Comparison of ENCODE assay signal across 17 mouse cellular contexts in genomic region chr1:84418511-84418910, GRCm38 (mm10). TPM values are rescaled to one million over a fixed set of nuclear protein-coding genes. Genes with fewer than 3 reads are reported as not detected.
A peak's percentile ranks its signal among the peaks of the same experiment; 100 is the strongest.
DNase-seq lines count a peak whose midpoint lies in the region; ATAC-seq and TF ChIP-seq lines count a peak whose summit lies in the region.
"Had no signal": no experiment of that assay in that cellular context is flagged by ENCODE, and none has a peak within 500 bp of the region (broad histone marks: within the 10 kb centered on the region; RNA-seq: fewer than 3 reads in every experiment).

No protein-coding gene starts in this region.

- no peak overlapping the region for H3K9ac ChIP-seq in midbrain, embryonic 13.5 days (replicated peaks)
- no peak overlapping the region for H3K9ac ChIP-seq in midbrain, postnatal 0 days (replicated peaks; ENCODE audit: low read length, poor library complexity, severe bottlenecking)
- H3K9ac ChIP-seq in midbrain, embryonic 15.5 days, result no peak overlapping the region
- H3K9ac ChIP-seq: heart, embryonic 12.5 days; intestine, embryonic 15.5 days; liver, embryonic 14.5 days had no signal

- peak overlapping the region; percentile 13 for H3K27ac ChIP-seq in gastrocnemius, adult 2 months
- H3K27ac ChIP-seq in midbrain, embryonic 13.5 days, result no peak overlapping the region
- H3K27ac ChIP-seq in midbrain, postnatal 0 days (ENCODE audit: low read depth, low read length), result no peak overlapping the region
- no peak overlapping the region for H3K27ac ChIP-seq in midbrain, embryonic 15.5 days
- H3K27ac ChIP-seq: embryonic facial prominence, embryonic 10.5 days; intestine, embryonic 15.5 days; liver, embryonic 14.5 days; stomach, postnatal 0 days had no signal

- H3K4me2 ChIP-seq in midbrain, embryonic 13.5 days (replicated peaks), result no peak overlapping the region
- no peak overlapping the region for H3K4me2 ChIP-seq in midbrain, postnatal 0 days (ENCODE audit: low read depth, low read length, poor library complexity, severe bottlenecking)
- H3K4me2 ChIP-seq in midbrain, embryonic 15.5 days, result no peak overlapping the region
- H3K4me2 ChIP-seq: heart, embryonic 12.5 days; intestine, embryonic 15.5 days had no signal

- intact Hi-C loops in gastrocnemius, adult 2 months (cut with DNase I), result no loop called here

- peaks cover 3% of the 10 kb centered on the region; the same call in 1 of the 2 replicates for H3K36me3 ChIP-seq in midbrain, embryonic 13.5 days
- H3K36me3 ChIP-seq in midbrain, postnatal 0 days (ENCODE audit: insufficient read depth, low read length), result no peaks in the 10 kb centered on the region
- H3K36me3 ChIP-seq in midbrain, embryonic 15.5 days (replicated peaks), result no peaks in the 10 kb centered on the region
- H3K36me3 ChIP-seq: embryonic facial prominence, embryonic 10.5 days; heart, embryonic 12.5 days; intestine, embryonic 15.5 days had no signal

- no peaks in the 10 kb centered on the region for H3K9me3 ChIP-seq in midbrain, embryonic 13.5 days
- no peaks in the 10 kb centered on the region for H3K9me3 ChIP-seq in midbrain, postnatal 0 days (ENCODE audit: low read length)
- no peaks in the 10 kb centered on the region for H3K9me3 ChIP-seq in midbrain, embryonic 15.5 days
- H3K9me3 ChIP-seq: embryonic facial prominence, embryonic 10.5 days; heart, embryonic 12.5 days; intestine, embryonic 15.5 days had no signal

- peaks cover 19% of the 10 kb centered on the region for H3K4me1 ChIP-seq in midbrain, embryonic 13.5 days (replicated peaks)
- no peaks in the 10 kb centered on the region for H3K4me1 ChIP-seq in midbrain, postnatal 0 days (ENCODE audit: insufficient read depth, low read length)
- H3K4me1 ChIP-seq in midbrain, embryonic 15.5 days, result no peaks in the 10 kb centered on the region
- H3K4me1 ChIP-seq: embryonic facial prominence, embryonic 10.5 days; intestine, embryonic 15.5 days had no signal

- no peak overlapping the region for H3K4me3 ChIP-seq in gastrocnemius, adult 2 months
- H3K4me3 ChIP-seq in midbrain, embryonic 13.5 days (replicated peaks), result no peak overlapping the region
- no peak overlapping the region for H3K4me3 ChIP-seq in midbrain, postnatal 0 days (ENCODE audit: low read depth, low read length)
- no peak overlapping the region for H3K4me3 ChIP-seq in midbrain, embryonic 15.5 days
- H3K4me3 ChIP-seq: embryonic facial prominence, embryonic 10.5 days; heart, embryonic 12.5 days; intestine, embryonic 15.5 days; myocyte had no signal

- 35% methylated on average over 9 of the region's 9 CpGs for WGBS in midbrain, embryonic 13.5 days
- WGBS in midbrain, postnatal 0 days, result 31% methylated on average over 9 of the region's 9 CpGs
- 40% methylated on average over 9 of the region's 9 CpGs for WGBS in midbrain, embryonic 15.5 days

- no peak for TF ChIP-seq CTCF in gastrocnemius, adult 2 months (IDR thresholded peaks at IDR 0.05)
- TF ChIP-seq CTCF in midbrain, postnatal 0 days (IDR thresholded peaks at IDR 0.05), result no peak; the same call in 1 of the 2 replicates
- peak; percentile 2; the same call in 1 of the 2 replicates for TF ChIP-seq CTCF in brain, embryonic 14.5 days (IDR thresholded peaks at IDR 0.05; ENCODE audit: borderline replicate concordance, extremely low read depth, insufficient read depth, insufficient read length)

- no peak for DNase-seq in gastrocnemius, adult 2 months
- DNase-seq in gastrocnemius, postnatal 4 days (ENCODE audit: low spot score in 2 of 2), result no peak
- no peak for DNase-seq in midbrain, postnatal 0 days (ENCODE audit: low spot score)
- DNase-seq in brain, embryonic 14.5 days (ENCODE audit: low read depth), result peak; percentile 61
- DNase-seq in testis, postnatal 14 days (ENCODE audit: low spot score), result no peak
- no peak for DNase-seq in left cerebral cortex, adult 9 months (ENCODE audit: low spot score in 2 of 2)
- DNase-seq: gastrocnemius, postnatal 25 days; right cerebral cortex, postnatal 25 days; thymus, postnatal 36 days had no signal

- no peaks in the 10 kb centered on the region for H3K27me3 ChIP-seq in midbrain, embryonic 13.5 days
- no peaks in the 10 kb centered on the region for H3K27me3 ChIP-seq in midbrain, postnatal 0 days (ENCODE audit: insufficient read depth, low read length)
- H3K27me3 ChIP-seq in midbrain, embryonic 15.5 days (replicated peaks), result no peaks in the 10 kb centered on the region
- H3K27me3 ChIP-seq: heart, embryonic 12.5 days; intestine, embryonic 15.5 days had no signal

- peak; percentile 38; the same call in 1 of the 2 replicates for ATAC-seq in midbrain, embryonic 13.5 days
- ATAC-seq in midbrain, postnatal 0 days (ENCODE audit: low FRiP score), result no peak
- peak; percentile 53; the same call in 1 of the 2 replicates for ATAC-seq in midbrain, embryonic 15.5 days (replicated peaks)

- no peak for TF ChIP-seq POLR2A in brain, embryonic 14.5 days (IDR thresholded peaks at IDR 0.05; ENCODE audit: borderline replicate concordance, extremely low read depth, insufficient read depth, insufficient read length, poor library complexity, severe bottlenecking)

RNA-seq across cellular contexts. Expression of gene Pid1, which starts 54.5 kb away (rescaled TPM):
- 1 to 10 TPM; 5.1 to 8.1 TPM for total RNA-seq in gastrocnemius, adult 2 months (2021)
- 10 to 100 TPM; 29.1 to 33.9 TPM for total RNA-seq in gastrocnemius, postnatal 4 days (2021)
- polyA plus RNA-seq in midbrain, embryonic 13.5 days (2015; fragmentation: Nextera tagmentation; extraction: Ambion mirVana), result 75.2 and 79.0 TPM in 2 replicates
- 55.0 and 60.2 TPM in 2 replicates for total RNA-seq in midbrain, postnatal 0 days (2014; rRNA removed)
- polyA plus RNA-seq in midbrain, postnatal 0 days (2015; fragmentation: Nextera tagmentation; extraction: Ambion mirVana), result 63.1 and 64.0 TPM in 2 replicates
- 24.7 and 49.9 TPM in 2 replicates for polyA plus RNA-seq in brain, embryonic 14.5 days (2012; rRNA removed)
- polyA plus RNA-seq in midbrain, embryonic 15.5 days (2015; fragmentation: Nextera tagmentation; extraction: Ambion mirVana), result 83.5 and 88.1 TPM in 2 replicates
